Mouse (Mus musculus) c-Kit-positive CD71-positive TER-119-negative erythroid progenitor cells, embryonic 14.5 days (primary cell): ENCODE data around the gene Gm17268.

Source experiments
- DNase-seq: peaks from one replicate; pipeline ENCODE4 v3.0.0-alpha.2; 2013; ENCODE audit warnings: low read depth

The Gm17268 gene

GRCm38 (mm10) chr11:82030171-82030570 lies 8.2 kb downstream of the Gm17268 start:
- no peak for DNase-seq

GRCm38 (mm10) chr11:82023769-82024168 lies 14.6 kb downstream of the Gm17268 start:
- DNase-seq: no peak

GRCm38 (mm10) chr11:82022504-82023056 lies 15.8 kb downstream of the Gm17268 start:
- no peak for DNase-seq

GRCm38 (mm10) chr11:82021406-82021805 lies 17.0 kb downstream of the Gm17268 start:
- no peak for DNase-seq

GRCm38 (mm10) chr11:82019793-82020192 lies 18.6 kb downstream of the Gm17268 start:
- no peak for DNase-seq

GRCm38 (mm10) chr11:82019389-82019788 lies 19.0 kb downstream of the Gm17268 start:
- DNase-seq: no peak

- DNase-seq: no peak
These were observed 22.1 kb downstream of the Gm17268 start for GRCm38 (mm10) chr11:82016181-82016780.

GRCm38 (mm10) chr11:82015066-82015465 lies 23.3 kb downstream of the Gm17268 start:
- no peak for DNase-seq

GRCm38 (mm10) chr11:82013756-82014155 lies 24.6 kb downstream of the Gm17268 start:
- no peak for DNase-seq

- DNase-seq: no peak
These were observed 26.8 kb downstream of the Gm17268 start for GRCm38 (mm10) chr11:82011411-82012193.

GRCm38 (mm10) chr11:82010115-82010514 lies 28.2 kb downstream of the Gm17268 start:
- DNase-seq: no peak

GRCm38 (mm10) chr11:82006796-82007423 lies 31.5 kb downstream of the Gm17268 start:
- DNase-seq: no peak

- DNase-seq: no peak
These were observed 33.6 kb downstream of the Gm17268 start for GRCm38 (mm10) chr11:82004810-82005209.

GRCm38 (mm10) chr11:82000581-82000980 lies 37.8 kb downstream of the Gm17268 start:
- DNase-seq: no peak

- no peak for DNase-seq
These were observed 38.9 kb downstream of the Gm17268 start for GRCm38 (mm10) chr11:81999469-81999868.

GRCm38 (mm10) chr11:81998646-81999045 lies 39.7 kb downstream of the Gm17268 start:
- no peak for DNase-seq

GRCm38 (mm10) chr11:81997085-81997484 lies 41.3 kb downstream of the Gm17268 start:
- no peak for DNase-seq

- DNase-seq: peak; percentile 14
These were observed 42.1 kb downstream of the Gm17268 start for GRCm38 (mm10) chr11:81996172-81996841.

GRCm38 (mm10) chr11:81983146-81983545 lies 55.2 kb downstream of the Gm17268 start:
- peak; percentile 38 for DNase-seq

- DNase-seq: no peak
These were observed 56.2 kb downstream of the Gm17268 start for GRCm38 (mm10) chr11:81982191-81982590.
